Mouse (Mus musculus): ENCODE data around the gene Gfra4. TPM values are rescaled to one million over a fixed set of nuclear protein-coding genes. Genes with fewer than 3 reads are reported as not detected.

Gene Gfra4
- 10.3 and 10.9 TPM in 2 replicates for polyA plus RNA-seq (2014; fragmentation: Nextera tagmentation; extraction: Ambion mirVana)

- DNase-seq (ENCODE audit: low spot score) (peak; percentile 19), ATAC-seq (ENCODE audit: insufficient number of reproducible peaks, low FRiP score, low TSS enrichment, low read depth) (no peak)
- no peak within 1 kb of the TSS for H3K4me3 ChIP-seq (ENCODE audit: low read depth, low read length)
- H3K9ac ChIP-seq (ENCODE audit: low read length), result no peak within 1 kb of the TSS
- no peak within 1 kb of the TSS for H3K4me2 ChIP-seq (ENCODE audit: low read depth, severe bottlenecking)
- H3K4me1 ChIP-seq (ENCODE audit: control insufficient read depth, insufficient read depth, low read length), result 0 out of 2 replicates have a peak, but pooled peaks cover 8% of the 10 kb centered on the region
- H3K27me3 ChIP-seq (ENCODE audit: control insufficient read depth, insufficient read depth, low read length), result peaks cover 31% of the 10 kb centered on the region
- no peak within 1 kb of the TSS for H3K27ac ChIP-seq (replicated peaks; ENCODE audit: low read depth, low read length)
- H3K36me3 ChIP-seq (ENCODE audit: control insufficient read depth, insufficient read depth, low read length), result no peaks in the 10 kb centered on the region
- H3K9me3 ChIP-seq (ENCODE audit: control insufficient read depth, low read length), result no peaks in the 10 kb centered on the region
- 77% methylated on average over 2 of the region's 2 CpGs for WGBS
Measured at GRCm38 (mm10) chr2:131042988-131043387, at the start of gene Gfra4. Gene Gfra4, minus strand, starts transcription at chr2:131043088.

- Histone ChIP-seq H3K27me3 (ENCODE audit: control insufficient read depth, insufficient read depth, low read length) (no peaks in the 10 kb centered on the region), H3K4me2 (ENCODE audit: low read depth, severe bottlenecking) (no peak overlapping the region), H3K9me3 (ENCODE audit: control insufficient read depth, low read length) (no peaks in the 10 kb centered on the region), H3K4me3 (ENCODE audit: low read depth, low read length) (no peak overlapping the region), H3K36me3 (ENCODE audit: control insufficient read depth, insufficient read depth, low read length) (no peaks in the 10 kb centered on the region), H3K27ac (replicated peaks; ENCODE audit: low read depth, low read length) (no peak overlapping the region), H3K9ac (ENCODE audit: low read length) (no peak overlapping the region), H3K4me1 (ENCODE audit: control insufficient read depth, insufficient read depth, low read length) (no peaks in the 10 kb centered on the region)
- ATAC-seq (ENCODE audit: insufficient number of reproducible peaks, low FRiP score, low TSS enrichment, low read depth) (no peak), DNase-seq (ENCODE audit: low spot score) (no peak)
- WGBS, result 83% methylated on average over 3 of the region's 3 CpGs
Measured at GRCm38 (mm10) chr2:131090852-131091251, 48.0 kb upstream of the Gfra4 start.

- Histone ChIP-seq H3K4me3 (ENCODE audit: low read depth, low read length) (no peak overlapping the region), H3K9ac (ENCODE audit: low read length) (no peak overlapping the region), H3K4me1 (ENCODE audit: control insufficient read depth, insufficient read depth, low read length) (no peaks in the 10 kb centered on the region), H3K27me3 (ENCODE audit: control insufficient read depth, insufficient read depth, low read length) (no peaks in the 10 kb centered on the region), H3K27ac (replicated peaks; ENCODE audit: low read depth, low read length) (no peak overlapping the region), H3K9me3 (ENCODE audit: control insufficient read depth, low read length) (no peaks in the 10 kb centered on the region), H3K36me3 (ENCODE audit: control insufficient read depth, insufficient read depth, low read length) (no peaks in the 10 kb centered on the region), H3K4me2 (ENCODE audit: low read depth, severe bottlenecking) (no peak overlapping the region)
- 91% methylated on average over 1 of the region's 1 CpGs for WGBS
- ATAC-seq (ENCODE audit: insufficient number of reproducible peaks, low FRiP score, low TSS enrichment, low read depth) (no peak), DNase-seq (ENCODE audit: low spot score) (no peak)
Measured at GRCm38 (mm10) chr2:131089634-131090033, 46.7 kb upstream of the Gfra4 start.

GRCm38 (mm10) chr2:131088581-131088980 lies 45.7 kb upstream of the Gfra4 start:
- no peaks in the 10 kb centered on the region for H3K9me3 ChIP-seq (ENCODE audit: control insufficient read depth, low read length)
- H3K27ac ChIP-seq (replicated peaks; ENCODE audit: low read depth, low read length), result no peak overlapping the region
- DNase-seq (ENCODE audit: low spot score) (no peak), ATAC-seq (ENCODE audit: insufficient number of reproducible peaks, low FRiP score, low TSS enrichment, low read depth) (no peak)
- H3K4me1 ChIP-seq (ENCODE audit: control insufficient read depth, insufficient read depth, low read length), result no peaks in the 10 kb centered on the region
- H3K4me2 ChIP-seq (ENCODE audit: low read depth, severe bottlenecking), result no peak overlapping the region
- no peak overlapping the region for H3K4me3 ChIP-seq (ENCODE audit: low read depth, low read length)
- no peaks in the 10 kb centered on the region for H3K27me3 ChIP-seq (ENCODE audit: control insufficient read depth, insufficient read depth, low read length)
- H3K9ac ChIP-seq (ENCODE audit: low read length), result no peak overlapping the region
- WGBS, result 87% methylated on average over 4 of the region's 4 CpGs
- H3K36me3 ChIP-seq (ENCODE audit: control insufficient read depth, insufficient read depth, low read length), result no peaks in the 10 kb centered on the region

- no peak within 1 kb of the TSS for H3K9ac ChIP-seq (ENCODE audit: low read length)
- H3K36me3 ChIP-seq (ENCODE audit: control insufficient read depth, insufficient read depth, low read length), result no peaks in the 10 kb centered on the region
- H3K27me3 ChIP-seq (ENCODE audit: control insufficient read depth, insufficient read depth, low read length), result no peaks in the 10 kb centered on the region
- DNase-seq (ENCODE audit: low spot score) (no peak), ATAC-seq (ENCODE audit: insufficient number of reproducible peaks, low FRiP score, low TSS enrichment, low read depth) (no peak)
- no peak within 1 kb of the TSS for H3K4me2 ChIP-seq (ENCODE audit: low read depth, severe bottlenecking)
- no peaks in the 10 kb centered on the region for H3K4me1 ChIP-seq (ENCODE audit: control insufficient read depth, insufficient read depth, low read length)
- H3K27ac ChIP-seq (replicated peaks; ENCODE audit: low read depth, low read length), result no peak within 1 kb of the TSS
- 85% methylated on average over 11 of the region's 11 CpGs for WGBS
- no peaks in the 10 kb centered on the region for H3K9me3 ChIP-seq (ENCODE audit: control insufficient read depth, low read length)
- H3K4me3 ChIP-seq (ENCODE audit: low read depth, low read length), result no peak within 1 kb of the TSS
Measured at GRCm38 (mm10) chr2:131086667-131087390, 43.9 kb upstream of the Gfra4 start, which contains the start of gene Siglec1. Gene Siglec1, minus strand, starts transcription at chr2:131086765.

GRCm38 (mm10) chr2:131084206-131084605 lies 41.3 kb upstream of the Gfra4 start:
- H3K9ac ChIP-seq (ENCODE audit: low read length), result no peak overlapping the region
- no peaks in the 10 kb centered on the region for H3K4me1 ChIP-seq (ENCODE audit: control insufficient read depth, insufficient read depth, low read length)
- no peak overlapping the region for H3K4me3 ChIP-seq (ENCODE audit: low read depth, low read length)
- no peak overlapping the region for H3K27ac ChIP-seq (replicated peaks; ENCODE audit: low read depth, low read length)
- no peaks in the 10 kb centered on the region for H3K36me3 ChIP-seq (ENCODE audit: control insufficient read depth, insufficient read depth, low read length)
- H3K4me2 ChIP-seq (ENCODE audit: low read depth, severe bottlenecking), result no peak overlapping the region
- ATAC-seq (ENCODE audit: insufficient number of reproducible peaks, low FRiP score, low TSS enrichment, low read depth) (no peak), DNase-seq (ENCODE audit: low spot score) (no peak)
- no peaks in the 10 kb centered on the region for H3K27me3 ChIP-seq (ENCODE audit: control insufficient read depth, insufficient read depth, low read length)
- no peaks in the 10 kb centered on the region for H3K9me3 ChIP-seq (ENCODE audit: control insufficient read depth, low read length)
- 91% methylated on average over 4 of the region's 4 CpGs for WGBS

GRCm38 (mm10) chr2:131080507-131080906 lies 37.6 kb upstream of the Gfra4 start:
- 81% methylated on average over 5 of the region's 5 CpGs for WGBS
- H3K27me3 ChIP-seq (ENCODE audit: control insufficient read depth, insufficient read depth, low read length), result no peaks in the 10 kb centered on the region
- H3K4me1 ChIP-seq (ENCODE audit: control insufficient read depth, insufficient read depth, low read length), result 0 out of 2 replicates have a peak, but pooled peaks cover 2% of the 10 kb centered on the region
- ATAC-seq (ENCODE audit: insufficient number of reproducible peaks, low FRiP score, low TSS enrichment, low read depth) (no peak), DNase-seq (ENCODE audit: low spot score) (no peak)
- no peak overlapping the region for H3K9ac ChIP-seq (ENCODE audit: low read length)
- no peak overlapping the region for H3K4me2 ChIP-seq (ENCODE audit: low read depth, severe bottlenecking)
- H3K4me3 ChIP-seq (ENCODE audit: low read depth, low read length), result no peak overlapping the region
- no peak overlapping the region for H3K27ac ChIP-seq (replicated peaks; ENCODE audit: low read depth, low read length)
- no peaks in the 10 kb centered on the region for H3K36me3 ChIP-seq (ENCODE audit: control insufficient read depth, insufficient read depth, low read length)
- no peaks in the 10 kb centered on the region for H3K9me3 ChIP-seq (ENCODE audit: control insufficient read depth, low read length)

- 0 out of 2 replicates have a peak, but pooled peaks cover 2% of the 10 kb centered on the region for H3K4me1 ChIP-seq (ENCODE audit: control insufficient read depth, insufficient read depth, low read length)
- H3K9ac ChIP-seq (ENCODE audit: low read length), result no peak overlapping the region
- H3K36me3 ChIP-seq (ENCODE audit: control insufficient read depth, insufficient read depth, low read length), result no peaks in the 10 kb centered on the region
- H3K9me3 ChIP-seq (ENCODE audit: control insufficient read depth, low read length), result no peaks in the 10 kb centered on the region
- no peak overlapping the region for H3K4me2 ChIP-seq (ENCODE audit: low read depth, severe bottlenecking)
- ATAC-seq (ENCODE audit: insufficient number of reproducible peaks, low FRiP score, low TSS enrichment, low read depth) (no peak), DNase-seq (ENCODE audit: low spot score) (no peak)
- 88% methylated on average over 10 of the region's 10 CpGs for WGBS
- H3K4me3 ChIP-seq (ENCODE audit: low read depth, low read length), result no peak overlapping the region
- H3K27ac ChIP-seq (replicated peaks; ENCODE audit: low read depth, low read length), result no peak overlapping the region
- no peaks in the 10 kb centered on the region for H3K27me3 ChIP-seq (ENCODE audit: control insufficient read depth, insufficient read depth, low read length)
Measured at GRCm38 (mm10) chr2:131072536-131072935, 29.6 kb upstream of the Gfra4 start.
